Mouse (Mus musculus) heart, postnatal 10 days (tissue): ENCODE data around the gene Ppfia4. TPM values are rescaled to one million over a fixed set of nuclear protein-coding genes. Genes with fewer than 3 reads are reported as not detected.
A peak's percentile ranks its signal among the peaks of the same experiment; 100 is the strongest.
"Not testable (repeated sequence)": the region's sequence is repeated elsewhere in the genome, so short reads cannot be mapped to it uniquely, and the experiment has no call there.

Source experiments
- DNase-seq, 2 experiments: peaks; one replicate each; pipeline ENCODE4 v3.0.0; 2021
- intact Hi-C: fragments of 180-260 bp; cut with DNase I; formaldehyde crosslinking; loops from one replicate; pipeline ENCODE4 v1.15.1; 2025
- total RNA-seq, 2 experiments: library from RNA; stranded (reverse); gene quantifications; 2 replicates each; pipeline ENCODE4 v1.2.3; 2021

The Ppfia4 gene
- total RNA-seq, 2 experiments from 2014 or later: 3.4 to 3.7 TPM

DNA sequence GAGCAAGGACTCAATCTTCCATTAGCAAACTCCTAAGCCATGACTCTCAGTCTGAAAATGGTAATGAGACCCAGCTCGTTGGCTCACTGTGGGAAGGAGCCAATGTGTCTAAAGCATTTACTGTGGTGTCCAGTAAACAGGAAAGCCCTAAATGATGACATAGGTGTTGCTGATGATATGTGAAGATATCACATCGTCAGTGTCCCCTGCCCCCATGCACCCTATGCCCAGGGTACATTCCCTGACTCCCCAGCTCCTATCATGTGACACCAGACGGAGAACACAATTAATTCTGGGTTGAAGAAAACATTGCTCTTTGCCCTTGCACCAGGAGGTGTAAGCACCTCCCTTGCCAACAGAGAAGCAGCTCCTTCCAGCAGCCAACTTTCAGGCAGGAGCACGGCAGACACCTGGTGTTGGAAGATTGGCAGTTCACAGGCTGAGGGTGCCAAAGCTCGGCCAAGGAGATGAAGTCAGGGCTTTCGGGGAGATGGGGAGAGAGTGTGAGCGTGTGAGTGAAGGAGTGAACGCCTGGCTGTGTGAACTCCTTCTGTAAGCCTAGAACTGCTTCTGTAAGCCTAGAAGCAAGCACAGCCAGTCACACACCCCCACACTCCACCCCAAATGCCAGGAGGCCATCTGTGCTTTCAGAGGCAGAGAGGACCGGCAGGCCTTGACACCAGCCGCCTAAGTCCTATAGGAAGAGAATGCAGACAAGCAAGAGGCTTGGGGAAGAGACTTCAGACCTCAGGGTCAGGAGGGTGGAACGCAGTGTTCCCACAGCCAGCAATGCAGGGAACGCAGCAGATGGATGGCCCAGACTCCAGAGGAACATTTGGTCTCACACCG lies 56.9 kb downstream of the Ppfia4 start:
- DNase-seq: peak; percentile 34 to 35
- intact Hi-C loops: no loop called here

DNA sequence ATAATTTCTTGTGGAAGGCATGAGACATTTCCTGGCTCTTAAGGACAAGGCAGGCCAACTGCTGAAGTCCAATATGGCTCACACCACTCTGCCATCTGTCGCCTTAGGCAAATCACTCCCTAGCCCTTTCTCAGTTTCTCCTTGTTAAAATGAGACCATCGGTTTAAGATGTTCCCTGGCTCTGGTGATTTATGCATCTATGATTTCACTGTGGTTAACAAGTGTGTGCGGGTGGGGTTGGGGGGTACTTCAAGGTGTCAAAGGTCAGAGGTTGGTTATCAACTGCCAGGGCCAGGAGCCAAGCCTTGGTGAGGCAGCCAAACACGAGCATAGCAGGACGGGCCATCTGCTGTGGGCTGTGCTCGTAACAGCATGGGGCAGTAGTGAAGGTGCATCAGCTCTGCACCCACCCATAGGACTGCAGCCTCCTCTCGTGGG lies 58.2 kb downstream of the Ppfia4 start:
- intact Hi-C loops: no loop called here

DNA sequence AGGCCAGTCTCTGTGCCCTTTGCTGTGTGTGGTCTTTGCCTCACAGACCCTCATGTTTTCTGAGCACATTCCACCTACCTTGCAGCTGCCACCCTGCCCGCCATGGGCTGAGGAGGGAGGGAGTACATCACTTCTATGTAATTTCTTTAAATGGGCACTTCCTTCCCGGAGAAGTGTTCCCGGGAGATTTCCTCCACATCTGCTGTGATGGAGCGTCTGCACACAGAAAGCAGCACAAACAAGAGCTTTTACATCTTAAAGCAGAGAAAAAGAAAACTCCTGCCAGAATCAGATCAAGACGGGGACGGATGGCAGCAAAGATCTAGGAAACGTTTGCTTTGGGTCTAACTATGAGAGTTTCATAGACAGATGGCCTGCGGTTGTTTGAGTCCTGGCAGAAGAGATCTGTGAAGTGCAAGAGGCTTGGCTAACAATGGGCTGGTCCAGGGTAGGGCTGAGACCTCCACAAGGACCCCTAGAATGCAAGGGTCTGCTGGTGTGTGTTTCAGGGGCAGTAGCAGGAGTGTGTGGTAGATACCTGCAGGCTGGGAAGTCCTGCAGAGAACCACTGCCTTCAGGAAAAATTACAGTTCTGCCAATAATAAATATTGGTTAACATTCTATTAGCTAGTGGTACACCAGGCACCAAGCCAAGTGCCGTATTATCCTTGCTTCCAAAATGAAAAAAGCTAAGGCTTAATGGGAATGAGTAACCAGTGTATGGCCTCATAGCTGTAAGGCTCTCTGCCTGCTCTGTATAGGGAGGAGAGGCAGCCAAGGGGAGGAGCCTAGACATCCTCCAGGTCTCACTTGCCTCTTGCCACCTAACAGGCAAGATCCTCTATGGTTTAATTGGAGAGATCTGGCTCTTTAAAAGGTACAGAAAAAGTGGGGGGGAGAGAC lies 59.0 kb downstream of the Ppfia4 start:
- intact Hi-C loops: no loop called here

More for the DNA sequence above, 58.2 kb downstream of the Ppfia4 start:
- no peak for DNase-seq

DNA sequence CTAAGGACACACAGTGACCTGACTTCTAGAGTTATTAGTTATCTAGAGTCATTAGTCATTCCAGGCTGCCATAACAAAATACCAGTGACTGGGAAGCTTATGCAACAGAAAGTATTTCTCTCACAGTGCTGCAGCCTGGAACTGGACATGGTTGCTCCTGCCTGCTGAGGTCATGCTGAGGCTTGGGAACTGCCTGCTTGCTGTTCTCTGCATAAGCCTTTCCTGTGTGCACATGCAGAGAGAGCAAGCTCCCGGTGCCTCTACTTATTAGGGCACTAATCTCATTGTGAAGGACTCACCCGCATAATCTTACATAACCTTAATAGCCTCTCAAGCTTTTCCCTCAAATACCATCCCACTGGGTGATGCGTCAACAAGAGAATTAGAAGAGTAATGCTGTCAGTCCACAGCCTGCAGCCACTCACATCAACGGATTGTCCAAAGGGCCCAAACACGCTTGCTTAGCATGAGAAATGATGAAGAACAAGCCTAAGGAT lies 59.9 kb downstream of the Ppfia4 start:
- no peak for DNase-seq
- intact Hi-C loops: no loop called here

More for the DNA sequence above, 59.0 kb downstream of the Ppfia4 start:
- no peak for DNase-seq

DNA sequence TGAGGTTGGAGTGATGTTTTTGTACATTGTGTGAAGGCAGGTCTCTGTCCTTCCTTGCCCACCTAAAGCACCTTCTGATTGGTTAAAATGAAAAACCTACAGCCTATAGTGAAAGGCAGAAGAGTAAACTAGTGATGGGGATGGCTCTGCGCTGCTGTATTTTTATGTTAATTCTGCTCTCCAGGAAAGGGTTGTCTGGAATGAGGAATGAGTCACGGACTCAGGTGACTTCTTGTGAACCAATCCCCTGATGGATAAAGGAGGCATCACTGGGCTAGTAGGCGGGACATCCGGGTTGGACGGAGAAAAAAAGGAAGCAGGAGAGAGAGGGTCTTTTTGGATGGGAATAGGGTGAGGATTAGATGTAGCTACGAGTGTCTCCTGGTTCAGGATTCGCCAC lies 62.7 kb downstream of the Ppfia4 start:
- intact Hi-C loops: no loop called here
- no peak for DNase-seq

DNA sequence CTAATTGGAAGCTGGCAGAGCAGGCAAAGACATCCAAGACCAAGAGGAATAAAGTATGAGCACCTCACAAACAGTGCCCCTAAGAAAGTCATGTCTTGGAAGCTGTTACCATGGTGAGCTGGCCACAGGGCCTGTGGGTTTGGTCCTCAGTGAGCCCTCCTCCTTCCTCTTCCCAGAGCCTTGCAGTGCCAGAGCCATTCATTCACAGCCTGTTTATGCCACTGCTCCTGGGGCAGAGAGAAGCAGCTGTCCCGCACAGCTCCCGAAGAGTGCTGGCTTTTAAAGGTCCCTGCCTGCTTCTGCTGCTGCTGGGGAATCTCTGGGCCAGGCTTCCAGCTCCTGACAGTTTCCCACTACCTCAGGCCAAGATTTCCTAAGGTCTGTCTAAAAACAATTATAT lies 66.9 kb downstream of the Ppfia4 start:
- intact Hi-C loops: no loop called here
- no peak for DNase-seq

DNA sequence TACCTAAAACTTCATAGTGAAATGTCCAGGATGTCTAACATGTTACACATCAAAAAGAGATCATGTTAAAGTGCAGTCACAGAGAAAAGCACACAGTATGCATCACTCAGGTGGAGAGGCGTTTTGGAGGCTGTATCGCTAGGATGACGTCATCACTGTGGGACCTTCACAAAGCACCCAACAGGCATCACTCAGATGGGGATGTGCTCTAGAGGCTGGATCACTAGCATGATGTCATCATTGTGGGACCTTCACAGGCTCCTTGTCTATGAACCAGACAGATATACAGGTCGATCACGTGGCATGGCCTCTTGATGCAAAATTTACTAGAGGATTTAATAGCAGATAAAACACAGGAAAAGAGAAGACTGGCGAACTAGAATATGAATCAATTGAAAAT lies 68.4 kb downstream of the Ppfia4 start:
- intact Hi-C loops: no loop called here
- no peak for DNase-seq

DNA sequence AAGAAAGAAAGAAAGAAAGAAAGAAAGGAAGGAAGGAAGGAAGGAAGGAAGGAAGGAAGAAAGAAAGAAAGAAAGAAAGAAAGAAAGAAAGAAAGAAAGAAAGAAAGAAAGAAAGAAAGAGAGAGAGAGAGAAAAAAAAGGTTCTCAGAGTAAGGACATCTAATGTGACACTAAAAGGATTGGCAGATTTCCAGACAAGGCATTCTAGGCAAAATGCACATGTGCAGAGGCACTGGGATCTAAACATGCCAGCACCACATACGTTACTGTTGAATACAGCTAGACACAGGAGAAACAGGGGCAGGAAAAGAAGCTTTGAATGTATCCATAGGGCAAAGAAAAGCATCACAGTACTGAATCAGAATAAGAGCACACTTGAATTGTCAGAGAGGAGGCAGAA lies 83.0 kb downstream of the Ppfia4 start:
- not testable (repeated sequence) for DNase-seq
- intact Hi-C loops: loop anchor here (5.0 kb wide), 1 partner anchor 43 kb away; no protein-coding TSS in a partner anchor

Other genes with a start within 250 kb of the Ppfia4 start
- gene Chit1, start 221.7 kb downstream of the Ppfia4 start, total RNA-seq: not detected
- under 1 TPM; 0.53 to 0.55 TPM for gene Chil1, start 150.8 kb downstream of the Ppfia4 start, total RNA-seq
- under 1 TPM in 1 of 2 experiments, not detected in 1; 0.32 TPM for gene Mybph, start 139.5 kb downstream of the Ppfia4 start, total RNA-seq
- gene Adora1, start 97.5 kb downstream of the Ppfia4 start, total RNA-seq: 10 to 100 TPM; 12.0 to 19.4 TPM
- gene Myog, start 42.9 kb downstream of the Ppfia4 start, total RNA-seq: not detected
- gene Tmem183a, start 29.1 kb upstream of the Ppfia4 start, total RNA-seq: 10 to 100 TPM; 24.2 to 25.7 TPM
- not detected for gene 4933406M09Rik, start 53.0 kb upstream of the Ppfia4 start, total RNA-seq
- 10 to 100 TPM; 31.0 to 33.4 TPM for gene Cyb5r1, start 72.6 kb upstream of the Ppfia4 start, total RNA-seq
- 100 to 1,000 TPM; 132 to 133 TPM for gene Adipor1, start 82.5 kb upstream of the Ppfia4 start, total RNA-seq
- 10 to 100 TPM; 18.3 to 19.6 TPM for gene Klhl12, start 122.6 kb upstream of the Ppfia4 start, total RNA-seq
- gene Rabif, start 161.7 kb upstream of the Ppfia4 start, total RNA-seq: 10 to 100 TPM; 11.6 to 12.8 TPM
- gene Mgat4e, start 216.8 kb upstream of the Ppfia4 start, total RNA-seq: not detected
- gene Kdm5b, start 227.2 kb upstream of the Ppfia4 start, total RNA-seq: 10 to 100 TPM; 27.6 to 34.5 TPM